Mouse (Mus musculus) T-cell, adult 2 months (primary cell): ENCODE data around the gene Hephl1.

Source experiments
- DNase-seq: peaks from one replicate; pipeline ENCODE4 v3.0.0; 2022; ENCODE audit warnings: low spot score

Gene Hephl1

GRCm38 (mm10) chr9:15060026-15060425, 51.9 kb downstream of the Hephl1 start:
- DNase-seq: peak; percentile 53

- DNase-seq: no peak
Observed at GRCm38 (mm10) chr9:15045740-15046139, 66.2 kb downstream of the Hephl1 start.

GRCm38 (mm10) chr9:15045084-15045669, 66.7 kb downstream of the Hephl1 start, which contains the start of gene Panx1:
TSS of gene Panx1 (minus strand) at chr9:15045478.
- peak; percentile 89 for DNase-seq

GRCm38 (mm10) chr9:15044391-15045083, 67.4 kb downstream of the Hephl1 start:
- DNase-seq: no peak

GRCm38 (mm10) chr9:15041556-15041955, 70.4 kb downstream of the Hephl1 start:
- DNase-seq: no peak

- DNase-seq: no peak
Observed at GRCm38 (mm10) chr9:15039848-15040247, 72.1 kb downstream of the Hephl1 start.

GRCm38 (mm10) chr9:15037704-15038103, 74.2 kb downstream of the Hephl1 start:
- no peak for DNase-seq

GRCm38 (mm10) chr9:15037237-15037636, 74.7 kb downstream of the Hephl1 start:
- DNase-seq: no peak

- DNase-seq: no peak
Observed at GRCm38 (mm10) chr9:15036807-15037206, 75.1 kb downstream of the Hephl1 start.

GRCm38 (mm10) chr9:15036405-15036804, 75.5 kb downstream of the Hephl1 start:
- DNase-seq: no peak

GRCm38 (mm10) chr9:15035979-15036378, 75.9 kb downstream of the Hephl1 start:
- no peak for DNase-seq

- DNase-seq: peak; percentile 62
Observed at GRCm38 (mm10) chr9:15034546-15035273, 77.2 kb downstream of the Hephl1 start.

GRCm38 (mm10) chr9:15033568-15034160, 78.2 kb downstream of the Hephl1 start:
- DNase-seq: peak; percentile 51

- DNase-seq: no peak
Observed at GRCm38 (mm10) chr9:15032797-15033196, 79.1 kb downstream of the Hephl1 start.

GRCm38 (mm10) chr9:15030771-15031170, 81.1 kb downstream of the Hephl1 start:
- no peak for DNase-seq

- DNase-seq: peak; percentile 52
Observed at GRCm38 (mm10) chr9:15029025-15029727, 82.7 kb downstream of the Hephl1 start.

GRCm38 (mm10) chr9:15027725-15028124, 84.2 kb downstream of the Hephl1 start:
- peak; percentile 46 for DNase-seq

GRCm38 (mm10) chr9:15023049-15023448, 88.9 kb downstream of the Hephl1 start:
- DNase-seq: no peak

- no peak for DNase-seq
Observed at GRCm38 (mm10) chr9:15021156-15021555, 90.8 kb downstream of the Hephl1 start.

GRCm38 (mm10) chr9:15020561-15021080, 91.3 kb downstream of the Hephl1 start:
- DNase-seq: peak; percentile 43

- DNase-seq: no peak
Observed at GRCm38 (mm10) chr9:15018756-15019131, 93.2 kb downstream of the Hephl1 start.
